Mouse (Mus musculus) spleen, postnatal 4 days (tissue): ENCODE data around the gene Apbb2.

ENCODE experiments used
- DNase-seq, 2 experiments: peaks; one replicate each; pipeline ENCODE4 v3.0.0; 2022; ENCODE audit warnings: low spot score in 2 of 2

The Apbb2 gene

GRCm38 (mm10) chr5:66618597-66618996 lies at the start of gene Apbb2:
Gene Apbb2, minus strand, starts transcription at chr5:66618784.
- DNase-seq, result peak; percentile 70 to 87

GRCm38 (mm10) chr5:66654220-66654619 lies 35.6 kb upstream of the Apbb2 start:
- DNase-seq, result no peak

GRCm38 (mm10) chr5:66647504-66647903 lies 28.9 kb upstream of the Apbb2 start:
- no peak for DNase-seq

- DNase-seq, result no peak
These were observed 24.7 kb upstream of the Apbb2 start for GRCm38 (mm10) chr5:66643260-66643659.

- DNase-seq, result no peak
These were observed 23.6 kb upstream of the Apbb2 start for GRCm38 (mm10) chr5:66642156-66642555.

- DNase-seq, result no peak
These were observed 17.0 kb upstream of the Apbb2 start for GRCm38 (mm10) chr5:66635459-66636079.

- DNase-seq, result no peak
These were observed 9.2 kb upstream of the Apbb2 start for GRCm38 (mm10) chr5:66627805-66628204.

- peak; percentile 34 to 71 for DNase-seq
These were observed 1.6 kb upstream of the Apbb2 start for GRCm38 (mm10) chr5:66620191-66620625.

GRCm38 (mm10) chr5:66619675-66620074 lies 1.1 kb upstream of the Apbb2 start:
- DNase-seq, result no peak

- no peak for DNase-seq
These were observed 611 bp upstream of the Apbb2 start for GRCm38 (mm10) chr5:66619195-66619594.

- DNase-seq, result peak in 1 of 2 experiments; percentile 65
These were observed 593 bp downstream of the Apbb2 start for GRCm38 (mm10) chr5:66617921-66618460.

- no peak for DNase-seq
These were observed 3.6 kb downstream of the Apbb2 start for GRCm38 (mm10) chr5:66614940-66615339.

GRCm38 (mm10) chr5:66613725-66614124 lies 4.9 kb downstream of the Apbb2 start:
- DNase-seq, result no peak

- DNase-seq, result no peak
These were observed 5.6 kb downstream of the Apbb2 start for GRCm38 (mm10) chr5:66612964-66613363.

GRCm38 (mm10) chr5:66611851-66612250 lies 6.7 kb downstream of the Apbb2 start:
- DNase-seq, result no peak

- no peak for DNase-seq
These were observed 7.2 kb downstream of the Apbb2 start for GRCm38 (mm10) chr5:66611361-66611760.

GRCm38 (mm10) chr5:66610270-66610669 lies 8.3 kb downstream of the Apbb2 start:
- DNase-seq, result no peak

- DNase-seq, result no peak
These were observed 9.3 kb downstream of the Apbb2 start for GRCm38 (mm10) chr5:66609306-66609705.

- DNase-seq, result no peak
These were observed 10.8 kb downstream of the Apbb2 start for GRCm38 (mm10) chr5:66607801-66608200.

- no peak for DNase-seq
These were observed 11.4 kb downstream of the Apbb2 start for GRCm38 (mm10) chr5:66607201-66607600.

GRCm38 (mm10) chr5:66605636-66606035 lies 12.9 kb downstream of the Apbb2 start:
- no peak for DNase-seq

- DNase-seq, result no peak
These were observed 14.2 kb downstream of the Apbb2 start for GRCm38 (mm10) chr5:66604423-66604822.

- no peak for DNase-seq
These were observed 14.8 kb downstream of the Apbb2 start for GRCm38 (mm10) chr5:66603746-66604145.

GRCm38 (mm10) chr5:66603223-66603622 lies 15.4 kb downstream of the Apbb2 start:
- no peak for DNase-seq
